Mouse (Mus musculus) embryonic facial prominence, embryonic 11.5 days (tissue): ENCODE measurements around the gene Fyn. TPM values are rescaled to one million over a fixed set of nuclear protein-coding genes. Genes with fewer than 3 reads are reported as not detected.

Experiments used
- ATAC-seq: fragments of 200-750 bp; cut with Nextera tagmentation; replicated peaks from 2 replicates; pipeline ENCODE4 v1.8.0; 2017; ENCODE audit warnings: low read depth; ENCODE audit not compliant: insufficient number of reproducible peaks, low FRiP score, low TSS enrichment
- DNase-seq: peaks from one replicate; pipeline ENCODE4 v3.0.0-alpha.2; 2015; ENCODE audit warnings: low spot score
- H3K27ac ChIP-seq: fragments of 300-500 bp; sonication (generic); replicated peaks from 2 replicates; pipeline ENCODE4 v1.5.1; 2014; ENCODE audit warnings: mild to moderate bottlenecking, low read depth, low read length, control low read depth
- H3K27me3 ChIP-seq: fragments of 300-500 bp; sonication (generic); 2 replicates; pipeline ENCODE4 v1.6.1; 2014; ENCODE audit warnings: mild to moderate bottlenecking, low read length, moderate library complexity, mixed read lengths; ENCODE audit not compliant: control insufficient read depth, insufficient read depth
- H3K36me3 ChIP-seq: fragments of 300-500 bp; sonication (generic); replicated peaks from 2 replicates; pipeline ENCODE4 v1.6.1; 2014; ENCODE audit warnings: low read depth, mild to moderate bottlenecking, low read length, moderate library complexity, mixed read lengths; ENCODE audit not compliant: control insufficient read depth, insufficient read depth
- H3K4me1 ChIP-seq: fragments of 300-500 bp; sonication (generic); 2 replicates; pipeline ENCODE4 v1.6.1; 2014; ENCODE audit warnings: low read length, mixed read lengths; ENCODE audit not compliant: control insufficient read depth, insufficient read depth
- H3K4me2 ChIP-seq: fragments of 300-500 bp; sonication (generic); 2 replicates; pipeline ENCODE4 v1.6.1; 2014; ENCODE audit warnings: low read depth, mild to moderate bottlenecking, control low read depth, low read length, moderate library complexity
- H3K4me3 ChIP-seq: fragments of 300-500 bp; sonication (generic); 2 replicates; pipeline ENCODE4 v1.5.1; 2014; ENCODE audit warnings: low read depth, low read length, control low read depth
- H3K9ac ChIP-seq: fragments of 300-500 bp; sonication (generic); replicated peaks from 2 replicates; pipeline ENCODE4 v1.6.1; 2014; ENCODE audit warnings: mild to moderate bottlenecking, control low read depth, low read length
- H3K9me3 ChIP-seq: fragments of 300-500 bp; sonication (generic); replicated peaks from 2 replicates; pipeline ENCODE4 v1.6.1; 2016; ENCODE audit warnings: mild to moderate bottlenecking, low read length, inconsistent platforms, mixed read lengths; ENCODE audit not compliant: control insufficient read depth
- WGBS: fragments of 180-500 bp; shearing (Covaris S2); extraction: QIAGEN DNeasy Blood & Tissue Kit; methylation state at CpG from one replicate; pipeline ENCODE4 v1.1.7; 2014; 5-methylcytosine and 5-hydroxymethylcytosine counted together
- polyA plus RNA-seq: library from polyadenylated mRNA; unstranded; fragments of >200 nt; fragmentation: Nextera tagmentation; extraction: Ambion mirVana; gene quantifications from 2 replicates; pipeline ENCODE4 v1.2.1, GENCODE M21; 2014

Gene Fyn
- polyA plus RNA-seq, 1 experiment from 2014 or later = 38.9 TPM

- no peak for ATAC-seq
Observed at GRCm38 (mm10) chr10:39370786-39371221, 2.1 kb downstream of the Fyn start.

GRCm38 (mm10) chr10:39371467-39371866 lies 2.8 kb downstream of the Fyn start:
- peak overlapping the region; percentile 72 for H3K4me2 ChIP-seq
- H3K27ac ChIP-seq = no peak overlapping the region
- H3K4me1 ChIP-seq = no peaks in the 10 kb centered on the region
- H3K36me3 ChIP-seq = no peaks in the 10 kb centered on the region
- no peak for ATAC-seq
- no peaks in the 10 kb centered on the region for H3K27me3 ChIP-seq
- no peak overlapping the region; the same call in 1 of the 2 replicates for H3K9ac ChIP-seq
- H3K4me3 ChIP-seq = peak overlapping the region; percentile 72
- no peaks in the 10 kb centered on the region for H3K9me3 ChIP-seq
- WGBS = 35% methylated on average over 2 of the region's 2 CpGs
- DNase-seq = no peak

More at GRCm38 (mm10) chr10:39370786-39371221, 2.1 kb downstream of the Fyn start:
- WGBS = 1% methylated on average over 8 of the region's 8 CpGs
- peak overlapping the region; percentile 72 for H3K4me3 ChIP-seq
- peak overlapping the region; percentile 72 for H3K4me2 ChIP-seq
- H3K27ac ChIP-seq = no peak overlapping the region
- peak overlapping the region; percentile 91 for H3K9ac ChIP-seq
- no peaks in the 10 kb centered on the region for H3K4me1 ChIP-seq
- no peaks in the 10 kb centered on the region for H3K9me3 ChIP-seq
- no peaks in the 10 kb centered on the region for H3K36me3 ChIP-seq
- DNase-seq = no peak
- H3K27me3 ChIP-seq = no peaks in the 10 kb centered on the region

GRCm38 (mm10) chr10:39371991-39372390 lies 3.3 kb downstream of the Fyn start:
- 82% methylated on average over 5 of the region's 5 CpGs for WGBS
- Histone ChIP-seq H3K4me3 (no peak overlapping the region), H3K9me3 (no peaks in the 10 kb centered on the region), H3K27ac (no peak overlapping the region), H3K4me2 (no peak overlapping the region), H3K4me1 (no peaks in the 10 kb centered on the region), H3K27me3 (no peaks in the 10 kb centered on the region), H3K9ac (no peak overlapping the region), H3K36me3 (no peaks in the 10 kb centered on the region)
- ATAC-seq (no peak), DNase-seq (no peak)

- H3K4me2 ChIP-seq = no peak overlapping the region
- H3K27me3 ChIP-seq = no peaks in the 10 kb centered on the region
- no peak for ATAC-seq
- H3K9me3 ChIP-seq = no peaks in the 10 kb centered on the region
- WGBS = 77% methylated on average over 9 of the region's 9 CpGs
- H3K4me1 ChIP-seq = no peaks in the 10 kb centered on the region
- DNase-seq = no peak
- no peaks in the 10 kb centered on the region for H3K36me3 ChIP-seq
- H3K9ac ChIP-seq = no peak overlapping the region
- no peak overlapping the region for H3K4me3 ChIP-seq
- H3K27ac ChIP-seq = no peak overlapping the region
Observed at GRCm38 (mm10) chr10:39376676-39377075, 8.0 kb downstream of the Fyn start.

GRCm38 (mm10) chr10:39377219-39377618 lies 8.6 kb downstream of the Fyn start:
- no peak overlapping the region for H3K4me3 ChIP-seq
- H3K9me3 ChIP-seq = no peaks in the 10 kb centered on the region
- ATAC-seq (no peak), DNase-seq (no peak)
- no peak overlapping the region for H3K4me2 ChIP-seq
- H3K9ac ChIP-seq = no peak overlapping the region
- no peak overlapping the region for H3K27ac ChIP-seq
- H3K27me3 ChIP-seq = no peaks in the 10 kb centered on the region
- WGBS = 77% methylated on average over 5 of the region's 5 CpGs
- no peaks in the 10 kb centered on the region for H3K4me1 ChIP-seq
- H3K36me3 ChIP-seq = no peaks in the 10 kb centered on the region

- no peaks in the 10 kb centered on the region for H3K27me3 ChIP-seq
- H3K27ac ChIP-seq = no peak overlapping the region
- no peak overlapping the region for H3K4me2 ChIP-seq
- no peaks in the 10 kb centered on the region for H3K9me3 ChIP-seq
- H3K9ac ChIP-seq = no peak overlapping the region
- no peak for DNase-seq
- no peaks in the 10 kb centered on the region for H3K4me1 ChIP-seq
- 78% methylated on average over 8 of the region's 8 CpGs for WGBS
- H3K36me3 ChIP-seq = no peaks in the 10 kb centered on the region
- no peak overlapping the region for H3K4me3 ChIP-seq
- ATAC-seq = no peak
Observed at GRCm38 (mm10) chr10:39378025-39378603, 9.5 kb downstream of the Fyn start.

- no peaks in the 10 kb centered on the region for H3K4me1 ChIP-seq
- 66% methylated on average over 10 of the region's 10 CpGs for WGBS
Observed at GRCm38 (mm10) chr10:39379287-39379686, 10.6 kb downstream of the Fyn start.

GRCm38 (mm10) chr10:39379721-39380370 lies 11.2 kb downstream of the Fyn start:
- Histone ChIP-seq H3K36me3 (no peaks in the 10 kb centered on the region), H3K27me3 (no peaks in the 10 kb centered on the region), H3K9me3 (no peaks in the 10 kb centered on the region), H3K4me2 (no peak overlapping the region), H3K27ac (no peak overlapping the region), H3K4me1 (no peaks in the 10 kb centered on the region), H3K4me3 (no peak overlapping the region), H3K9ac (no peak overlapping the region)
- WGBS = 61% methylated on average over 5 of the region's 5 CpGs
- DNase-seq = no peak
- no peak for ATAC-seq

More at GRCm38 (mm10) chr10:39379287-39379686, 10.6 kb downstream of the Fyn start:
- Histone ChIP-seq H3K9ac (no peak overlapping the region), H3K4me3 (no peak overlapping the region), H3K27ac (no peak overlapping the region), H3K9me3 (no peaks in the 10 kb centered on the region), H3K4me2 (no peak overlapping the region), H3K27me3 (no peaks in the 10 kb centered on the region), H3K36me3 (no peaks in the 10 kb centered on the region)
- ATAC-seq = peak; percentile 35; the same call in 1 of the 2 replicates
- DNase-seq = no peak
